Mouse (Mus musculus) embryonic facial prominence, embryonic 10.5 days (tissue): ENCODE data around the gene Pdia3. TPM values are rescaled to one million over a fixed set of nuclear protein-coding genes. Genes with fewer than 3 reads are reported as not detected.
"Not testable (repeated sequence)": the region's sequence is repeated elsewhere in the genome, so short reads cannot be mapped to it uniquely, and the experiment has no call there.

ENCODE experiments used
- DNase-seq: peaks from one replicate; pipeline ENCODE4 v3.0.0-alpha.2; 2017; ENCODE audit warnings: low spot score
- H3K27ac ChIP-seq: fragments of 300-500 bp; sonication (generic); replicated peaks from 2 replicates; pipeline ENCODE4 v1.5.1; 2016; ENCODE audit warnings: mild to moderate bottlenecking
- H3K27me3 ChIP-seq: fragments of 300-500 bp; sonication (generic); replicated peaks from 2 replicates; pipeline ENCODE4 v1.6.1; 2016; ENCODE audit warnings: low read depth, mild to moderate bottlenecking; ENCODE audit not compliant: poor library complexity, severe bottlenecking
- H3K36me3 ChIP-seq: fragments of 300-500 bp; sonication (generic); replicated peaks from 2 replicates; pipeline ENCODE4 v1.6.1; 2016; ENCODE audit warnings: mild to moderate bottlenecking, moderate library complexity
- H3K4me1 ChIP-seq: fragments of 300-500 bp; sonication (generic); 2 replicates; pipeline ENCODE4 v1.6.1; 2016
- H3K4me3 ChIP-seq: fragments of 300-500 bp; sonication (generic); 2 replicates; pipeline ENCODE4 v1.5.1; 2016; ENCODE audit warnings: mild to moderate bottlenecking, moderate library complexity
- H3K9me3 ChIP-seq: fragments of 300-500 bp; sonication (generic); 2 replicates; pipeline ENCODE4 v1.6.1; 2016; ENCODE audit warnings: mild to moderate bottlenecking
- WGBS: fragments of 180-500 bp; shearing (Covaris S2); methylation state at CpG from one replicate; pipeline ENCODE4 v1.1.7; 2016; 5-methylcytosine and 5-hydroxymethylcytosine counted together
- polyA plus RNA-seq: library from polyadenylated mRNA; unstranded; fragments of >200 nt; fragmentation: Nextera tagmentation; extraction: Ambion mirVana; gene quantifications from 2 replicates; pipeline ENCODE4 v1.2.1, GENCODE M21; 2016

Pdia3 gene
- 609 and 638 TPM in 2 replicates for polyA plus RNA-seq

DNA sequence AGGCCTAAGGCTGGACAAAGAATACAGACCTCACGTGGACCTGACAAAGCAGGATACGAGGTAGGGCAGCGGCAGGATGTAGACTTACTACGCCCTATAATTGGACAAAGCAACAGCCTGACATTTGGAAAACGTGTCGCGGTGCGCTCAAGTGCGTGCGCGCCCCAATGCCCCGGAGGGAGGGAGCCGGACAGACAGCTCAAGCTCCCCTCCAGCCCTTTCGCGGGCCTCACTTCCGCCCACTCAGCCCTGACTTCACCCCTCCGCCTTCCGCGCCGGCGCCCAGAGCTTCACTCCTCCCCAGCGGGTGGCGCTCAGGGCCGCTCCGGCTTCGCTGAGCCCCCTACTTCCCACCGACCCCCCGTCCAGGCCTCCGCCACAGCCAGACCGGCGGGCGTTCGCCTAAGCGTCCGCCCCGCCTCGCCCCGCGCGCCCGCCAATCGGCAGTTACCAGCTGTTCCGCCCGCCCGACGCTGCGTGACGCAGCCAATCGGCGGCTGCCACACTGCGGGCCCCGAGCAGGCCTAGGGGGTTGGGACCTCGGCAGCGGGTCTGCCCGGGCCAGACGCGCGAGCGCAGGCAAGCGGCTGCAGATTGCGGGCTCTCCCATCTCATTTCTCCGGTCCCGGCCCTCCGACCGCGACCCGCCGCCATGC, at the start of gene Pdia3, which contains the start of gene Catsper2:
Pdia3 (plus strand) TSS at position 389 of the 656 bp plus-strand sequence.
Catsper2 (minus strand) TSS at position 406 of the 656 bp plus-strand sequence.
- peaks cover 28% of the 10 kb centered on the region for H3K36me3 ChIP-seq
- peak within 1 kb of the TSS; percentile 98 for H3K27ac ChIP-seq
- peak within 1 kb of the TSS; percentile 99 for H3K4me3 ChIP-seq
- peaks cover 27% of the 10 kb centered on the region for H3K4me1 ChIP-seq
- no peaks in the 10 kb centered on the region for H3K27me3 ChIP-seq
- no peaks in the 10 kb centered on the region for H3K9me3 ChIP-seq
- peak; percentile 99 for DNase-seq
- WGBS, result under 1% methylated on average over 68 of the region's 68 CpGs

DNA sequence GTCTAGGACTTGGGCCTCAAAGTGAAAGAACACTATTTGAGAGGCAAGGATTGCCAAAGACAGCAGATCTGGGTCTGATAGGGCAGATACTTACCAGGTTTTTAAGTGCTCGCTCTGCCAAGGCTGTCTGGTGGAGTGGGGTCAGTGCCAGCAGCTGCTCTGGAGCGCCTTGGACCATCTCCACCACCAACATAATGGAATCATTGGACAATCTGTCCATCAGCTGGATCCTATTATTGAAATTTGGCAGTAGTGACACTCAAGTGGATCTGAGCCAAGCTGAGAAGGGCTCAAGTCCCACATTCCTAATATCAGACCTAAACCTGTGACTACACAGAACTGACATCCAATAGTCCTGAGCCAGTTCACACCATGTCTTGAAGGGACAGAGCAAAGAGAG, 44.7 kb upstream of the Pdia3 start:
- WGBS, result 88% methylated on average over 2 of the region's 2 CpGs
- Histone ChIP-seq H3K36me3 (no peaks in the 10 kb centered on the region), H3K4me3 (no peak overlapping the region), H3K27ac (no peak overlapping the region), H3K9me3 (no peaks in the 10 kb centered on the region), H3K4me1 (peaks cover 11% of the 10 kb centered on the region), H3K27me3 (no peaks in the 10 kb centered on the region)
- no peak for DNase-seq

DNA sequence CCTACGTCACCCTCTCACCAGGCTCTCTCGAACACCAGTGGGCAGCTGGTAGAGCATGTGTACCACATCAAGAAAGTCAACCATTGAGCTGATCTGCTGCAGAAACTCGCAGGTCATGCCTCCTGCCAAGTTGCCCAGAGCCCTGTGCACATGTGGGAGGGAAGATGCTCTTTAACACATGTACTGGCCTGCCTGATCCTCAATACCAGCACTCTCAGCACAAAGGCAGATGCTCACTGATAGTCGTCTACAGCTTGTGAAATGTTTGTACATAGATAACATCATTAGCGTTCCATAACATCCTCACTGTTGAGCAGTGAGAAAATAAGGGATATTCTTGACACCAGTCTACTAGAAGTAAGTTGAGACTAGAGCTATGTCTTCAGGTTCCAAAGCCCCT, 42.7 kb upstream of the Pdia3 start:
- H3K4me3 ChIP-seq, result no peak overlapping the region
- H3K27me3 ChIP-seq, result no peaks in the 10 kb centered on the region
- no peak for DNase-seq
- H3K9me3 ChIP-seq, result no peaks in the 10 kb centered on the region
- H3K27ac ChIP-seq, result no peak overlapping the region
- H3K36me3 ChIP-seq, result no peaks in the 10 kb centered on the region
- 88% methylated on average over 5 of the region's 5 CpGs for WGBS
- no peaks in the 10 kb centered on the region for H3K4me1 ChIP-seq

DNA sequence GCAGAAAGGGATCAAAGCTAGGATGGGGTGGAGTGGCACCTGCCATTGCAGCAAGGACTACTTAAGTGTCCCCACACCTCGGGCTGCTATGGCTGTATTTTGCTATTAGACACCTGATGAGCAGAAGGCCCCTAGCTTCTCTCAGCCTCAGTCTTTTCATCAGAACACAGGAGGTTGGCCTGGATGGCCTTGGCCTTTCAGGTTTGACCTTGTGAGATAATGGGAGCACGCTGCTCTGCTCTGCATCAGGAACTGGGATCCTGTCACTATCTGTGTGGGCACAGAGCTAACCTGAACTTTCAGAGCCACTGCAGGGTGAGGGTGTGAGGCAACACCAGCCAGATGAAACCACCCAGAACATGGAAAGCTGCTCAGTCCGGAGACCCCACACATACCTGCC, 41.3 kb upstream of the Pdia3 start:
- no peaks in the 10 kb centered on the region for H3K9me3 ChIP-seq
- H3K4me3 ChIP-seq, result no peak overlapping the region
- H3K36me3 ChIP-seq, result no peaks in the 10 kb centered on the region
- no peak overlapping the region for H3K27ac ChIP-seq
- WGBS, result 79% methylated on average over 3 of the region's 3 CpGs
- no peak for DNase-seq
- H3K27me3 ChIP-seq, result no peaks in the 10 kb centered on the region
- H3K4me1 ChIP-seq, result no peaks in the 10 kb centered on the region; the same call in 1 of the 2 replicates

DNA sequence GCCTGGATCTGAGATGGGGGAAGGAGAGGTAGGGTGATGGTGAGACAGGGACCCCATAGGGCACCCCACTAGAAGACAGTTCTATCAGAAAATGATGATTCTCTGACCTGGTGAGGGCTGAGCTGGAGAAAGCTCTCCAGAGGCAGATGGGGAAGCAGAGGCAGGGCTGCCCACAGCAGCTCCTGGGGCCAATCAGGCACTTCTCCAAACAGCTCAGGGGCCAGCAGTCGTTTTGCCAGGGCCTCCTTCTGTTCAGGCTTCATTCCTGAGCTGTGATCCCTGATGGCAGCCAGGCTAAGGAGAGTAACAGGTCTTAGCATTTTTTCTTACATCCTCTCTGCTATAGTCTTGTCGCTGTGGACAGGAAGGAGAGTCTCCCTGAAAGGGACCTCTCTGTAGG, 38.8 kb upstream of the Pdia3 start:
- WGBS, result 57% methylated on average over 2 of the region's 2 CpGs

DNA sequence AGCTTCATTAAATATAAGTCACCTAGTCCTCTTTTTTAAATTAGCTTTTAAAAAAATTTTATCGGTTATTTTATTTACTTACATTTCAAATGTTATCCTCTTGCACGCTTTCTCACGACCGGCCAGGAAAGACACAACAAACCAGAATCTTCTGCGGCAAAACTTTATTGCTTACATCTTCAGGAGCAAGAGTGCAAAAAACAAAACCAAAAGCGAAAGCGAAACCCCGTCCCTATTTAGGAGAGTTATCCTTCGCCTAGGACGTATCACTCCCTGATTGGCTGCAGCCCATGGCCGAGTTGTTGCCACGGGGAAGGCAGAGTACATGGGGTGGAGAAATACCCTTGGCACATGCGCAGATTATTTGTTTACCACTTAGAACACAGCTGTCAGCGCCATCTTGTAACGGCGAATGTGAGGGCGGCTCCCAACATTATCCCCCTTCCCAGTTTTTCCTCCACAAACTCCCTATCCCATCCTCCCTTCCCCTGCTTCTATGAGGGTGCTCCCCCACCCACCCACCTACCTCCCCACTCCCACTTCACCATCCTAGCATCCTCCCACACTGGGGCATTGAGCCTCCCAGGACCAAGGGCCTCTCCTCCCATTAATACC, 26.5 kb upstream of the Pdia3 start, which contains the start of gene Strc:
Strc (minus strand) TSS at position 208 of the 615 bp plus-strand sequence.
- not testable (repeated sequence) for H3K27me3 ChIP-seq, H3K4me1 ChIP-seq, H3K27ac ChIP-seq, H3K4me3 ChIP-seq, DNase-seq, H3K9me3 ChIP-seq, H3K36me3 ChIP-seq
- 94% methylated on average over 17 of the region's 17 CpGs for WGBS

More for the DNA sequence above, 38.8 kb upstream of the Pdia3 start:
- H3K27me3 ChIP-seq, result no peaks in the 10 kb centered on the region
- H3K36me3 ChIP-seq, result no peaks in the 10 kb centered on the region
- H3K4me3 ChIP-seq, result no peak overlapping the region
- no peak overlapping the region for H3K27ac ChIP-seq
- no peaks in the 10 kb centered on the region for H3K9me3 ChIP-seq
- no peaks in the 10 kb centered on the region; the same call in 1 of the 2 replicates for H3K4me1 ChIP-seq
- DNase-seq, result no peak

DNA sequence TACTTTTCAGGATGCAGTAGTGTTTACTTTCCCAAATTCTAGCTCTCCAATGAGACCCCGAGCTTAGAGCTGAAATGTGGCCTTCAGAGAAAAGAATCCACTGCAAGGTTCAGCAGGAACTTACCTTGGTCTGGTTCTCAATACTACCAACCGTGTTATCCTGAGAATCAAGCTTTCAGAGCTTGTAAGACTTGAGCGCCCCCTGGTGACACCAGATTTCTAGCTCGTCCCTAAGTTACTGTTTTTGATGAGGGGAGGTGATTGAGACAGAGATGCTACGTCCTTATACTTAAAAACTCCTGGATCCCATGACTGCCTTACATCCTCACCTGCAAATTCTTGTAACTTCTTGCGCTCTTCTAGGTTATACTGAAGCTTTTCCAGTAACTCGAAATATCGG, 17.0 kb upstream of the Pdia3 start:
- no peaks in the 10 kb centered on the region for H3K27me3 ChIP-seq
- H3K9me3 ChIP-seq, result no peaks in the 10 kb centered on the region
- H3K4me3 ChIP-seq, result no peak overlapping the region
- peak; percentile 82 for DNase-seq
- H3K4me1 ChIP-seq, result no peaks in the 10 kb centered on the region
- 14% methylated on average over 8 of the region's 8 CpGs for WGBS
- H3K36me3 ChIP-seq, result no peaks in the 10 kb centered on the region
- no peak overlapping the region for H3K27ac ChIP-seq

DNA sequence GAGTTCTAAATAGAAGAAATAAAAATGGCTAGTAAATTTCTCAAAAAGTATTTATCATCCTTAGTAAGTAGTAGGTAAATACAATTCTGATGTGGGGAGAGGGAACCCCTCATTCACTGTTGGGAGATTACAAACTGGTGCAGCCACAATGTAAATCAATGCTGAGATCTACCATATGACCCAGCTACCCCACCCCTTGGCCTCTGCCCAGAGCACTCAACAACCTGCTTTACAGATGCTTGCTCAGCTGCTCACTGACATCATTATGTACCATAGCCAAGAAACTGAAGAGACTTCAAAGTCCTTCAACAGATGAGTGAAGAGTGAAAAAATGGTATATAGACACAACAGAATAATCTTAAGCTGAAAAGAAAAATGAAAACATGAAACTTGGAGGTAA, 10.3 kb upstream of the Pdia3 start:
- Histone ChIP-seq H3K36me3 (no peaks in the 10 kb centered on the region), H3K9me3 (no peaks in the 10 kb centered on the region), H3K4me3 (no peak overlapping the region), H3K27me3 (no peaks in the 10 kb centered on the region), H3K4me1 (no peaks in the 10 kb centered on the region), H3K27ac (no peak overlapping the region)
- DNase-seq, result no peak

DNA sequence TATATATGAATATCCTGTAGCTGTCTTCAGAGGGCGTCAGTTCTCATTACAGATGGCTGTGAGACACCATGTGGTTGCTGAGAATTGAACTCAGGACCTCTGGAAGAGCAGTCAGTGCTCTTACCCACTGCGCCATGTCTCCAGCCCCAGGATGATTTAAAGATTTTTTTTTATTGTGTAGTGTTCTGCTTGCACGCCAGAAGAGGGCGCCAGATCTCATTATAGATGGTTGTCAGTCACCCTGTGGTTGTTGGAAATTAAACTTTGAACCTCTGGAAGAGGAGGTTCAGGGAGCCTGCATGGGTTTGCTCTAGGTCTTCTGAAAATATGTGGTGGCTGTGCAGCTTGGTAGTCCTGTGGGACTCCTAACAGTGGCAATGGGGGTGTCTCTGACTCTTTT, 5.4 kb upstream of the Pdia3 start:
- H3K36me3 ChIP-seq, result no peaks in the 10 kb centered on the region
- no peak overlapping the region for H3K27ac ChIP-seq
- WGBS, result 33% methylated on average over 4 of the region's 4 CpGs
- no peaks in the 10 kb centered on the region for H3K9me3 ChIP-seq
- H3K4me3 ChIP-seq, result no peak overlapping the region
- peak; percentile 45 for DNase-seq
- peaks cover 6% of the 10 kb centered on the region; the same call in 1 of the 2 replicates for H3K4me1 ChIP-seq
- H3K27me3 ChIP-seq, result no peaks in the 10 kb centered on the region

DNA sequence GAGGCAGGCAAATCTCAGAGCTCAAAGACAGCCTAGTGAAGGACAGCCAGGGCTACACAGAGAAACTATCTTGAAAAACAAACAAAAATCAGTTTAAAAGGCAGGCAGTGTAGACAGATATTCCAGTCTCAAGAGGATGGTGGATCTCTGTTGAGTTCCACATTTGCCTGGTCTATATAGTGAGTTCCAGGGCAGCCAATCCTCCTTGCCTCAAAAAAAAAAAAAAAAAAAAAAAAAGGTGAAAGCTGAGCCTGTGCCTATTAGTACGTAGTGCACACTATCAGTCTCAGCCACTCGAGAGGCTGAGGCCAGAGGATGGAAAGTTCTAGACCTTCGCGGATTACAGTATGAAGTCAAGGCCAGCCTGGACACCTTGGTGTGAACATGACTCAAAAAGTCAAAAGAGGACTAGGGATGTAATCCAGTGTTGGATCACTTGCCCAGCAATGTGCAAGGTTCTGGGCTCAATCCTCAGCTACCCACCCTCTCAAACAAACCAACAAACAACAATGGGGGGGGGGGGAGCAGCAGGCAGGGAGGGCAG, 660 bp upstream of the Pdia3 start:
- Histone ChIP-seq H3K4me1 (peaks cover 27% of the 10 kb centered on the region), H3K36me3 (peaks cover 22% of the 10 kb centered on the region), H3K9me3 (no peaks in the 10 kb centered on the region), H3K27ac (peak overlapping the region; percentile 98), H3K4me3 (peak overlapping the region; percentile 99), H3K27me3 (no peaks in the 10 kb centered on the region)
- DNase-seq, result no peak
- 11% methylated on average over 4 of the region's 4 CpGs for WGBS

DNA sequence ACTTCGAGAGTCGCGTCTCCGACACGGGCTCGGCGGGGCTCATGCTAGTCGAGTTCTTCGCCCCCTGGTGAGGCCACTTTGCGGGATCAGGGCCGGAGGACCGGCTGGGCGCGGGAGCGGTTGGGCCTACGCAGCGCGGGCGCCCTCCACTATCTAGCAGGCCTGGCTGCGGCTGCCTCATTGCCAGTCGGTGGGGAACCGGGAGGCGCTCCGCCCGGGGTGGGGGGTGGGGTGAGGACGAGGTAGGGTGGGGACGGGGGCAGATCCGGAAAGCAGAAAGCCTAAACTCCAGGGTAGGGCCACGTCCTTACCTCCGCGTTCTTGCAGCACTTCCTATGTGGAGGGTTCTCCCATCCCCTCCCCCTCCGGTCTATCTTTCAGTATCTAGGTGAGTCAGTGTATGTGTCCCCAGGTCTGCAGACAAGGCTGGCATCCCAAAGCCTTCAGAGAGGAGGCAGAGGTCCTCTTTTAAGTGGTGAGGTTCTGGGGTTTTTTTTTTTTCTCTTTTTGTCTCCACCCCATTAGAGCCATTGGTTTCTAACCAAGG, 637 bp downstream of the Pdia3 start:
- Histone ChIP-seq H3K27me3 (no peaks in the 10 kb centered on the region), H3K36me3 (peaks cover 35% of the 10 kb centered on the region), H3K27ac (peak overlapping the region; percentile 98), H3K4me1 (peaks cover 27% of the 10 kb centered on the region), H3K4me3 (peak overlapping the region; percentile 99), H3K9me3 (no peaks in the 10 kb centered on the region)
- DNase-seq, result no peak
- under 1% methylated on average over 32 of the region's 32 CpGs for WGBS

DNA sequence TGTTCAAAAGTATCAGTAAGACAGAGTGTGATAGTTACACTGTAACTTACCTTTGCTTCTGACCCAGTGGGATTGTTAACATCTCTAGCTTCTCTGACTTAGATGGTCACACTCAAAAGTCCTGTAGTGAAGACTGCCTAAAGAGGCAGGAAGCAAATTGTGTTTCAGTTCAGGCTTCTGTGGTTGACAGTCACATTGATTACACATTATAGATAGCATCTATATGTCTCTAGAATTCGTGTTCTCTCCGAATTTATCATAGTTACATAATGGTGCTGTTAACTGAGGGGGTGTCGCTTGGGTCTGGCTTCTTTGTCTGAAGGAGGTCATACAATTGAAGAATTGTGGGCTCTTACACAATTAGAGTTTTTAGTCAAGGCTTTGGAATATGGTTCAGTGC, 1.5 kb downstream of the Pdia3 start:
- WGBS, result 75% methylated on average over 3 of the region's 3 CpGs

More for the DNA sequence above, 1.5 kb downstream of the Pdia3 start:
- Histone ChIP-seq H3K4me3 (peak overlapping the region; percentile 99), H3K27me3 (no peaks in the 10 kb centered on the region), H3K9me3 (no peaks in the 10 kb centered on the region), H3K36me3 (peaks cover 41% of the 10 kb centered on the region), H3K4me1 (peaks cover 27% of the 10 kb centered on the region), H3K27ac (no peak overlapping the region)
- DNase-seq, result no peak
